Mouse (Mus musculus): ENCODE measurements around the gene Gcfc2. TPM values are rescaled to one million over a fixed set of nuclear protein-coding genes. Genes with fewer than 3 reads are reported as not detected.

Gene Gcfc2
- polyA plus RNA-seq, 1 experiment = 6.7 TPM

GRCm38 (mm10) chr6:81960284-81960683 is 36.8 kb downstream of the Gcfc2 start:
- no peak for TF ChIP-seq GATA1 (IDR thresholded peaks at IDR 0.05; ENCODE audit: low read length)

- TF ChIP-seq GATA1 (IDR thresholded peaks at IDR 0.05; ENCODE audit: low read length) = no peak
These were observed 42.0 kb downstream of the Gcfc2 start, which contains the start of gene Mrpl19 for GRCm38 (mm10) chr6:81965296-81966067. TSS of gene Mrpl19 (minus strand) at chr6:81965958.

- no peak for TF ChIP-seq GATA1 (IDR thresholded peaks at IDR 0.05; ENCODE audit: low read length)
These were observed 42.6 kb downstream of the Gcfc2 start for GRCm38 (mm10) chr6:81966068-81966544.

- TF ChIP-seq GATA1 (IDR thresholded peaks at IDR 0.05; ENCODE audit: low read length) = no peak
These were observed 47.7 kb downstream of the Gcfc2 start for GRCm38 (mm10) chr6:81971196-81971595.

GRCm38 (mm10) chr6:81972595-81972994 is 49.1 kb downstream of the Gcfc2 start:
- no peak for TF ChIP-seq GATA1 (IDR thresholded peaks at IDR 0.05; ENCODE audit: low read length)

- no peak for TF ChIP-seq GATA1 (IDR thresholded peaks at IDR 0.05; ENCODE audit: low read length)
These were observed 52.6 kb downstream of the Gcfc2 start for GRCm38 (mm10) chr6:81975971-81976621.

GRCm38 (mm10) chr6:81979286-81979685 is 55.8 kb downstream of the Gcfc2 start:
- TF ChIP-seq GATA1 (IDR thresholded peaks at IDR 0.05; ENCODE audit: low read length) = no peak

- no peak for TF ChIP-seq GATA1 (IDR thresholded peaks at IDR 0.05; ENCODE audit: low read length)
These were observed 62.7 kb downstream of the Gcfc2 start for GRCm38 (mm10) chr6:81986171-81986570.

- TF ChIP-seq GATA1 (IDR thresholded peaks at IDR 0.05; ENCODE audit: low read length) = no peak
These were observed 63.1 kb downstream of the Gcfc2 start for GRCm38 (mm10) chr6:81986599-81986998.

GRCm38 (mm10) chr6:81987010-81987409 is 63.5 kb downstream of the Gcfc2 start:
- TF ChIP-seq GATA1 (IDR thresholded peaks at IDR 0.05; ENCODE audit: low read length) = no peak

GRCm38 (mm10) chr6:81987580-81987979 is 64.1 kb downstream of the Gcfc2 start:
- no peak for TF ChIP-seq GATA1 (IDR thresholded peaks at IDR 0.05; ENCODE audit: low read length)

GRCm38 (mm10) chr6:81988341-81988740 is 64.9 kb downstream of the Gcfc2 start:
- no peak for TF ChIP-seq GATA1 (IDR thresholded peaks at IDR 0.05; ENCODE audit: low read length)

GRCm38 (mm10) chr6:81990049-81990810 is 66.8 kb downstream of the Gcfc2 start:
- no peak for TF ChIP-seq GATA1 (IDR thresholded peaks at IDR 0.05; ENCODE audit: low read length)

Other genes with a start within 250 kb of the Gcfc2 start
- 8.9 and 9.3 TPM in 2 replicates for gene Mrpl19, start 42.3 kb downstream of the Gcfc2 start, polyA plus RNA-seq (2012)
- gene Eva1a, start 117.4 kb downstream of the Gcfc2 start, polyA plus RNA-seq (2012) = not detected in 2 replicates